In genomic region chr1:93805221-93805951, GRCm38 (mm10) we compare ENCODE assay signal across 11 mouse cellular contexts. TPM values are rescaled to one million over a fixed set of nuclear protein-coding genes. Genes with fewer than 3 reads are reported as not detected.
DNase-seq lines count a peak whose midpoint lies in the region; ATAC-seq and TF ChIP-seq lines count a peak whose summit lies in the region.
"Had no signal": no experiment of that assay in that cellular context is flagged by ENCODE, and none has a peak within 500 bp of the region (broad histone marks: within the 10 kb centered on the region; RNA-seq: fewer than 3 reads in every experiment).

No protein-coding gene starts in this region.

- peaks cover 41% of the 10 kb centered on the region for H3K4me1 ChIP-seq in kidney, embryonic 15.5 days
- peaks cover 62% of the 10 kb centered on the region for H3K4me1 ChIP-seq in erythroblast, embryonic 14.5 days (ENCODE audit: control insufficient read depth)

- peak overlapping the region; percentile 92; the same call in 1 of the 2 replicates for H3K4me3 ChIP-seq in kidney, embryonic 15.5 days (replicated peaks)
- H3K4me3 ChIP-seq in erythroblast, embryonic 14.5 days (replicated peaks), result peak overlapping the region; percentile 94
- H3K4me3 ChIP-seq in myocyte, result peak overlapping the region; percentile 63

- H3ac ChIP-seq in myocyte (ENCODE audit: control insufficient read depth, insufficient read length), result no peak overlapping the region

- H3K9ac ChIP-seq in kidney, embryonic 15.5 days, result no peak overlapping the region; the same call in 1 of the 2 replicates

- no peak overlapping the region for H3K27ac ChIP-seq in kidney, embryonic 15.5 days

- no peaks in the 10 kb centered on the region for H3K27me3 ChIP-seq in kidney, embryonic 15.5 days
- no peaks in the 10 kb centered on the region for H3K27me3 ChIP-seq in erythroblast, embryonic 14.5 days (ENCODE audit: control insufficient read depth)
- no peaks in the 10 kb centered on the region for H3K27me3 ChIP-seq in myocyte (ENCODE audit: control insufficient read depth, insufficient read depth, insufficient read length)

- TF ChIP-seq POLR2A in myocyte (IDR thresholded peaks at IDR 0.05; ENCODE audit: insufficient read length, low read depth), result no peak

- H3K9me3 ChIP-seq in kidney, embryonic 15.5 days (replicated peaks), result no peaks in the 10 kb centered on the region
- no peaks in the 10 kb centered on the region for H3K9me3 ChIP-seq in erythroblast, embryonic 14.5 days (ENCODE audit: control insufficient read depth, low read length)

- H3K4me2 ChIP-seq in kidney, embryonic 15.5 days, result peak overlapping the region; percentile 88; the same call in 1 of the 2 replicates
- peak overlapping the region; percentile 85 for H3K4me2 ChIP-seq in myocyte (ENCODE audit: low read depth)

- H3K36me3 ChIP-seq in kidney, embryonic 15.5 days, result peaks cover 49% of the 10 kb centered on the region
- H3K36me3 ChIP-seq in erythroblast, embryonic 14.5 days (ENCODE audit: control insufficient read depth), result peaks cover 51% of the 10 kb centered on the region
- peaks cover 9% of the 10 kb centered on the region for H3K36me3 ChIP-seq in myocyte (ENCODE audit: control insufficient read depth, insufficient read depth)

- no peak for ATAC-seq in CD4-positive, CD25-positive, alpha-beta regulatory T cell, adult 4 months
- ATAC-seq in kidney, embryonic 15.5 days (replicated peaks; ENCODE audit: low FRiP score), result no peak

- DNase-seq in CD4-positive, CD25-positive, alpha-beta regulatory T cell, adult 2 months (ENCODE audit: low read depth, low spot score), result peak; percentile 17
- no peak for DNase-seq in kidney, postnatal 10 days
- DNase-seq in adrenal gland, postnatal 36 days, result no peak
- no peak for DNase-seq in layer of hippocampus, postnatal 10 days (ENCODE audit: low spot score in 2 of 2)
- DNase-seq: adrenal gland, adult 2 months; layer of hippocampus, postnatal 36 days; thymus, postnatal 25 days had no signal

- peaks cover 31% of the 10 kb centered on the region for H3K79me2 ChIP-seq in myocyte (ENCODE audit: control insufficient read depth, insufficient read depth)

- 81% methylated on average over 5 of the region's 5 CpGs for WGBS in kidney, embryonic 15.5 days

TF ChIP-seq in myocyte, 11 proteins besides CTCF, POLR2A, EP300 and RAD21:
- no peak for TF ChIP-seq SRF (IDR thresholded peaks at IDR 0.05; ENCODE audit: control insufficient read depth, insufficient read length, low read depth)
- TF ChIP-seq CEBPB (IDR thresholded peaks at IDR 0.05; ENCODE audit: insufficient read depth, poor library complexity, severe bottlenecking), result no peak
- no peak for TF ChIP-seq MAX (IDR thresholded peaks at IDR 0.05; ENCODE audit: low read depth)
- no peak for TF ChIP-seq REST (IDR thresholded peaks at IDR 0.05; ENCODE audit: insufficient read depth, insufficient read length)
- TF ChIP-seq POLR2AphosphoS2 (IDR thresholded peaks at IDR 0.05; ENCODE audit: insufficient read length, low read depth), result no peak
- TF ChIP-seq USF1 (IDR thresholded peaks at IDR 0.05; ENCODE audit: low read depth), result no peak
- no peak for TF ChIP-seq TCF3 (IDR thresholded peaks at IDR 0.05; ENCODE audit: insufficient read length, low read depth)
- TF ChIP-seq TCF12 (IDR thresholded peaks at IDR 0.05; ENCODE audit: insufficient read depth, poor library complexity, severe bottlenecking), result no peak
- TF ChIP-seq MYOD1 (IDR thresholded peaks at IDR 0.05; ENCODE audit: control insufficient read depth in 1 of 3, insufficient read length in 2 of 3, low read depth in 2 of 3), result no peak
- TF ChIP-seq E2F4 (IDR thresholded peaks at IDR 0.05; ENCODE audit: insufficient read depth), result no peak

RNA-seq across cellular contexts. Expression of gene Ing5, which starts 1.6 kb away (rescaled TPM):
- 10 to 100 TPM; 25.4 to 36.9 TPM for polyA plus RNA-seq in CD4-positive, CD25-positive, alpha-beta regulatory T cell, adult 4 months (2017; shearing (Covaris generic))
- 19.0 and 19.3 TPM in 2 replicates for polyA plus RNA-seq in kidney, embryonic 15.5 days (2015; fragmentation: Nextera tagmentation; extraction: Ambion mirVana)
- polyA plus RNA-seq in erythroblast, embryonic 14.5 days (2012), result 0.26 and 0.33 TPM in 2 replicates
- 3.3 TPM for polyA plus RNA-seq in myocyte (2012; fragmentation: generic; extraction: Trizol)
- 10 to 100 TPM; 18.9 to 20.0 TPM for total RNA-seq in adrenal gland, postnatal 36 days (2021)
- 10 to 100 TPM; 10.4 to 11.2 TPM for total RNA-seq in layer of hippocampus, postnatal 10 days (2021)

RNA-seq across cellular contexts. Expression of gene Dtymk, which starts 3.7 kb away (rescaled TPM):
- polyA plus RNA-seq in CD4-positive, CD25-positive, alpha-beta regulatory T cell, adult 4 months (2017; shearing (Covaris generic)), result 100 to 1,000 TPM; 120 to 147 TPM
- 251 and 258 TPM in 2 replicates for polyA plus RNA-seq in kidney, embryonic 15.5 days (2015; fragmentation: Nextera tagmentation; extraction: Ambion mirVana)
- 8.8 and 10.0 TPM in 2 replicates for polyA plus RNA-seq in erythroblast, embryonic 14.5 days (2012)
- 81.4 TPM for polyA plus RNA-seq in myocyte (2012; fragmentation: generic; extraction: Trizol)
- total RNA-seq in adrenal gland, postnatal 36 days (2021), result 10 to 100 TPM; 63.7 to 70.9 TPM
- 10 to 100 TPM; 65.9 to 69.4 TPM for total RNA-seq in layer of hippocampus, postnatal 10 days (2021)

RNA-seq across cellular contexts. Expression of gene D2hgdh, which starts 19.3 kb away (rescaled TPM):
- 10 to 100 TPM; 24.5 to 37.2 TPM for polyA plus RNA-seq in CD4-positive, CD25-positive, alpha-beta regulatory T cell, adult 4 months (2017; shearing (Covaris generic))
- 14.1 and 16.5 TPM in 2 replicates for polyA plus RNA-seq in kidney, embryonic 15.5 days (2015; fragmentation: Nextera tagmentation; extraction: Ambion mirVana)
- 0.13 and 0.14 TPM in 2 replicates for polyA plus RNA-seq in erythroblast, embryonic 14.5 days (2012)
- 7.6 TPM for polyA plus RNA-seq in myocyte (2012; fragmentation: generic; extraction: Trizol)
- 10 to 100 TPM; 46.9 to 57.9 TPM for total RNA-seq in adrenal gland, postnatal 36 days (2021)
- 10 to 100 TPM; 12.9 to 15.4 TPM for total RNA-seq in layer of hippocampus, postnatal 10 days (2021)

RNA-seq across cellular contexts. Expression of gene Thap4, which starts 50.7 kb away (rescaled TPM):
- 10 to 100 TPM; 14.1 to 24.8 TPM for polyA plus RNA-seq in CD4-positive, CD25-positive, alpha-beta regulatory T cell, adult 4 months (2017; shearing (Covaris generic))
- 61.1 and 63.7 TPM in 2 replicates for polyA plus RNA-seq in kidney, embryonic 15.5 days (2015; fragmentation: Nextera tagmentation; extraction: Ambion mirVana)
- polyA plus RNA-seq in erythroblast, embryonic 14.5 days (2012), result 2.1 and 5.0 TPM in 2 replicates
- polyA plus RNA-seq in myocyte (2012; fragmentation: generic; extraction: Trizol), result 52.9 TPM
- 10 to 100 TPM; 45.4 to 57.4 TPM for total RNA-seq in adrenal gland, postnatal 36 days (2021)
- 10 to 100 TPM; 31.5 to 32.8 TPM for total RNA-seq in layer of hippocampus, postnatal 10 days (2021)

RNA-seq across cellular contexts. Expression of gene Atg4b, which starts 54.1 kb away (rescaled TPM):
- polyA plus RNA-seq in CD4-positive, CD25-positive, alpha-beta regulatory T cell, adult 4 months (2017; shearing (Covaris generic)), result 100 to 1,000 TPM in 1 of 2 experiments, 10 to 100 TPM in 1; 87.1 to 104 TPM
- polyA plus RNA-seq in kidney, embryonic 15.5 days (2015; fragmentation: Nextera tagmentation; extraction: Ambion mirVana), result 86.5 and 88.1 TPM in 2 replicates
- polyA plus RNA-seq in erythroblast, embryonic 14.5 days (2012), result 4.0 and 4.6 TPM in 2 replicates
- polyA plus RNA-seq in myocyte (2012; fragmentation: generic; extraction: Trizol), result 49.9 TPM
- total RNA-seq in adrenal gland, postnatal 36 days (2021), result 10 to 100 TPM; 82.3 to 86.2 TPM
- total RNA-seq in layer of hippocampus, postnatal 10 days (2021), result 10 to 100 TPM; 67.2 to 69.7 TPM
